Mouse (Mus musculus): ENCODE results near the gene 2010111I01Rik. TPM values are rescaled to one million over a fixed set of nuclear protein-coding genes. Genes with fewer than 3 reads are reported as not detected.
"Not testable (repeated sequence)": the region's sequence is repeated elsewhere in the genome, so short reads cannot be mapped to it uniquely, and the experiment has no call there.

The 2010111I01Rik gene
- total and polyA plus RNA-seq, 2 experiments from 2014 or later, result 16.2 to 30.3 TPM

DNA sequence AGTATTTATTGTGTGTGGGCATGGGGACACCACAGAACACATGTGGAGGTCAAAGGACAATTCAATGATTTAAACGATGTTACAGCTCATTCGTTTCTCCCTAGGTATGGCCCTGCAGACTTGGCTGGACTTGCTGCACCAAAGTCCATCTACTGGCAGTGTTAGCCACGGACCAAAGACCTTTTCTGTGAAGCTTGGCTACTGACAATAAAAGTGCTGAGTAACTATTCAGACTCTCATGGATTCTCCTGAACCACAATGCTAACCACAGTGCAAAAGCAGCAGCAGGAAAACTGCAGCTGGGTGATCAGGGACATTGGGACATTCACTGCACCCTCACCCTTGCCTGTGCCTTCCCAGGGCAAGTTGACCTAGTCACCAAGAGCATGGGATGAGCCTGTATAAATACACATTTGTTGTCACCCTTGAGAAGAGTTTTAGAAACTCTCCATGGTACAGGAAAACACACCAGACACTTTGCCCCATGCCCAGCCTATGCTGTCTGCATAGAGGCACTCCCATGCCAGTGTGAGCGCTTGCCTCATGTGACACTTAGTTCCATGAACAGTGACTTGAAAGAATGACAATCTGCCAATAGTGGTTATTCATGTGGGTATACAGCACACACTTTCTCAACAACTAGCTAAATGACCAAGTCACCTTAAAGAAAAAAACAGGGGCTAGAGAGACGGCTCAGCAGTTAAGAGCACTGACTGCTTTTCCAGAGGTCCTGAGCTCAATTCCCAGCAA is 381.0 kb downstream of the 2010111I01Rik start:
- Histone ChIP-seq H3K4me3 (ENCODE audit: low read depth, low read length) (no peak overlapping the region), H3K9ac (replicated peaks; ENCODE audit: low read length, poor library complexity, severe bottlenecking) (no peak overlapping the region), H3K27me3 (ENCODE audit: insufficient read depth, low read length) (no peaks in the 10 kb centered on the region), H3K27ac (ENCODE audit: low read depth, low read length) (no peak overlapping the region), H3K4me1 (ENCODE audit: insufficient read depth, low read length) (no peaks in the 10 kb centered on the region), H3K4me2 (ENCODE audit: low read depth, low read length, poor library complexity, severe bottlenecking) (no peak overlapping the region), H3K36me3 (ENCODE audit: insufficient read depth, low read length) (no peaks in the 10 kb centered on the region), H3K9me3 (ENCODE audit: low read length) (no peaks in the 10 kb centered on the region)
- no peak for ATAC-seq (ENCODE audit: low FRiP score)
- no peak for DNase-seq (ENCODE audit: low spot score)
- TF ChIP-seq CTCF (IDR thresholded peaks at IDR 0.05), result no peak
- WGBS, result 80% methylated on average over 5 of the region's 5 CpGs

DNA sequence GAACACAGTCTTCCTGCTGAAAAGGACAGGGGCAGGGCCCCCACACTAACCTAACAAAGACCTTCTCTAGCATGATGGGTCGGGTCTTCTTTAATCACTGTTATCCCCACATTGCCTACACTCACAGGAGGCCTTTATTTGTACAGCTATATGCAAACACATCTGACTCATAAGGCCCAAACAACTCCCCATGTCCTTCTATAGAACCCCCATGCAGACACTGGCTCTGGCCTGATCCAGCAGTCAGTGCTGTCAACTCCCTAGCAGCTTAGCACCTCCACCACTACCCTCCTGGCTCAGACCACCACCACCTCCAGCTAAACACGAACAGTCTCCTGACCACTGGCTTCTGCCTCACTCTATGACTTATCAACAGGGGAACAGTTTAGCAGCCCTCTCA is 382.9 kb downstream of the 2010111I01Rik start:
- H3K9me3 ChIP-seq (ENCODE audit: low read length), result no peaks in the 10 kb centered on the region
- no peak for DNase-seq (ENCODE audit: low spot score)
- ATAC-seq (ENCODE audit: low FRiP score), result no peak
- no peak overlapping the region for H3K4me3 ChIP-seq (ENCODE audit: low read depth, low read length)
- H3K27me3 ChIP-seq (ENCODE audit: insufficient read depth, low read length), result no peaks in the 10 kb centered on the region
- H3K36me3 ChIP-seq (ENCODE audit: insufficient read depth, low read length), result no peaks in the 10 kb centered on the region
- TF ChIP-seq CTCF (IDR thresholded peaks at IDR 0.05), result no peak
- no peak overlapping the region for H3K27ac ChIP-seq (ENCODE audit: low read depth, low read length)
- no peak overlapping the region for H3K4me2 ChIP-seq (ENCODE audit: low read depth, low read length, poor library complexity, severe bottlenecking)
- H3K4me1 ChIP-seq (ENCODE audit: insufficient read depth, low read length), result no peaks in the 10 kb centered on the region
- 86% methylated on average over 2 of the region's 2 CpGs for WGBS
- no peak overlapping the region for H3K9ac ChIP-seq (replicated peaks; ENCODE audit: low read length, poor library complexity, severe bottlenecking)

DNA sequence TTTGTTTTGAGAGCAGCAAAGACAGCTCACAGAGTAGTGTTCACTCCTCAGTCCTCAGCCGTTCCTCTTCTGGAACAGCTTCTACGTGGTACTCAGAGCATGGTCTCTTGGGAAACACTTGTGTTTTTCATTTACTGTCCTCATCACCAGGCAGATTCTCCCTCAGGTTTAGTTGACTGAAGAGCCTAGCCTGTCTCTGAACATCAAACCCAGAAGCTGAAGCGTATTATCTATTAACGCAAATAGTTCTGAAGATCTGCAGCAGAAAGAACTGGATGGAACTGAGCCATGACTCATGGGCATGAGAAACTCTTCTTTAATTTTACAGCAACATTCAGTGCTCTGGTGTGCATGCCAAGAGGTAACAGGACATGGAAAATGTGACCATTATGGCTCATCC is 385.4 kb downstream of the 2010111I01Rik start:
- no peak for ATAC-seq (ENCODE audit: low FRiP score)

DNA sequence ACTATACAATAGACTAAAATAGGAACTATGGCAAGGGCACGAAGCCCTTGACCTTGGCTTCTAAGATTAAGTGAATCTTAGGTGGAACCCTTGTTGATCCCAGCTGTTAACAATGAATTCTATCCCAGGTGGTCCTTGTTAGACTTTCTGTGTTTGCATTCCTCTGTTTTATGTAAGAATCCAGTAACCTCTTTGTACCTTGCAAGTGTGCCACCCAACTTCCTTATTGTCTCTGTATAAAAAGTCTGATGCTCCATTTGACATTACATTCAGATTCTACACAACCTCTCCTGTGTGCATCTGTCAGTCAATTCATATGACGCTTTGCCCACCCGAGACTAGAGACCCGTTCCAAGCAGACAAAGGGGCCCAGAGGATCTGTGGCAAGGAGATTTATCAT is 388.6 kb downstream of the 2010111I01Rik start:
- not testable (repeated sequence) for H3K4me3 ChIP-seq (ENCODE audit: low read depth, low read length); H3K9ac ChIP-seq (replicated peaks; ENCODE audit: low read length, poor library complexity, severe bottlenecking); H3K9me3 ChIP-seq (ENCODE audit: low read length); ATAC-seq (ENCODE audit: low FRiP score); H3K4me1 ChIP-seq (ENCODE audit: insufficient read depth, low read length); H3K27me3 ChIP-seq (ENCODE audit: insufficient read depth, low read length); DNase-seq (ENCODE audit: low spot score); H3K4me2 ChIP-seq (ENCODE audit: low read depth, low read length, poor library complexity, severe bottlenecking); H3K27ac ChIP-seq (ENCODE audit: low read depth, low read length); H3K36me3 ChIP-seq (ENCODE audit: insufficient read depth, low read length)
- WGBS, result 91% methylated on average over 4 of the region's 4 CpGs

More for the DNA sequence above, 385.4 kb downstream of the 2010111I01Rik start:
- DNase-seq (ENCODE audit: low spot score), result no peak
- Histone ChIP-seq H3K9me3 (ENCODE audit: low read length) (no peaks in the 10 kb centered on the region), H3K9ac (replicated peaks; ENCODE audit: low read length, poor library complexity, severe bottlenecking) (no peak overlapping the region), H3K27me3 (ENCODE audit: insufficient read depth, low read length) (no peaks in the 10 kb centered on the region), H3K4me1 (ENCODE audit: insufficient read depth, low read length) (no peaks in the 10 kb centered on the region), H3K4me3 (ENCODE audit: low read depth, low read length) (no peak overlapping the region), H3K27ac (ENCODE audit: low read depth, low read length) (no peak overlapping the region), H3K4me2 (ENCODE audit: low read depth, low read length, poor library complexity, severe bottlenecking) (no peak overlapping the region), H3K36me3 (ENCODE audit: insufficient read depth, low read length) (no peaks in the 10 kb centered on the region)
- 88% methylated on average over 4 of the region's 4 CpGs for WGBS
- no peak for TF ChIP-seq CTCF (IDR thresholded peaks at IDR 0.05)

DNA sequence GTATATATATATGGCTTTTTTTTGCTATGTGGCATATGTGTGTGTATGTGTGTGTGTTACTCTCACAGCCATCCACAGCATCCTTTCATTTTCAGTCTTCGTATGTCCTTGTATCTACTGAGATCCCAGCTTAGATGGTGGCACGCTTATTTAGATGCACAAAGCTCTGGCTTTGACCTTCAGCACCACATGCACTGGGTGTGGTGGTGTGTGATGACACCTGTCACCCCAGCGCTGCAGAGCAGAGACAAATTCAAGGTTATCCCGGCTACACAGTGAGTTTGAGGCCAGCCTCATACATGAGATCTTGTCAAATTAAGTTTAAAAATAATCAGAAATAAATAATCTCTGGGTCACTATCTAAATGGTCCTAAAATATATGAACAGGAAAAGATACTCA is 391.4 kb downstream of the 2010111I01Rik start:
- DNase-seq (ENCODE audit: low spot score) (no peak), ATAC-seq (ENCODE audit: low FRiP score) (no peak)
- Histone ChIP-seq H3K4me1 (ENCODE audit: insufficient read depth, low read length) (no peaks in the 10 kb centered on the region), H3K9ac (replicated peaks; ENCODE audit: low read length, poor library complexity, severe bottlenecking) (no peak overlapping the region), H3K4me3 (ENCODE audit: low read depth, low read length) (no peak overlapping the region), H3K9me3 (ENCODE audit: low read length) (no peaks in the 10 kb centered on the region), H3K36me3 (ENCODE audit: insufficient read depth, low read length) (no peaks in the 10 kb centered on the region), H3K4me2 (ENCODE audit: low read depth, low read length, poor library complexity, severe bottlenecking) (no peak overlapping the region), H3K27me3 (ENCODE audit: insufficient read depth, low read length) (no peaks in the 10 kb centered on the region), H3K27ac (ENCODE audit: low read depth, low read length) (no peak overlapping the region)
- WGBS, result 98% methylated on average over 4 of the region's 4 CpGs
- no peak for TF ChIP-seq CTCF (IDR thresholded peaks at IDR 0.05)

DNA sequence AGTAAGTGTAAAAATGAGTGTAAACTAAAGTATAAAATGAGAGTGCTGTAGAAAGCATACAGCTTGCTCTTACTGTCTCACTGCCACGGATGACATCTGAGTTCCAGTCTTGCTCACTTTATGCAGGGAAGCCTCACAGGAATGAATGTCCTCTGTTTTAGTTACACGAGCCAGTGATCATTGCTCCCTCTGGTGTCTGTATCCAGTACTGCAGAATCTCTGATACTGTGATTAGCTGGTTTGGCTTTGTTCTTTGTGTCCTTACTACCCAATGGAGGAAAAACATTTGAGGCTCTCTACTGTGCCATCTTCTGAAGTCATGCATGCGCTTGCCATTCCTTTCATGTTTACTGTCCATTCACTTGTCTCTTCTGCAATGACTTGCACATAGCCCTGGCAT is 391.9 kb downstream of the 2010111I01Rik start:
- Histone ChIP-seq H3K9ac (replicated peaks; ENCODE audit: low read length, poor library complexity, severe bottlenecking) (no peak overlapping the region), H3K27me3 (ENCODE audit: insufficient read depth, low read length) (no peaks in the 10 kb centered on the region), H3K36me3 (ENCODE audit: insufficient read depth, low read length) (no peaks in the 10 kb centered on the region), H3K27ac (ENCODE audit: low read depth, low read length) (no peak overlapping the region), H3K4me2 (ENCODE audit: low read depth, low read length, poor library complexity, severe bottlenecking) (no peak overlapping the region), H3K4me1 (ENCODE audit: insufficient read depth, low read length) (no peaks in the 10 kb centered on the region), H3K4me3 (ENCODE audit: low read depth, low read length) (no peak overlapping the region), H3K9me3 (ENCODE audit: low read length) (no peaks in the 10 kb centered on the region)
- ATAC-seq (ENCODE audit: low FRiP score) (0 out of 2 replicates have a peak, but pooled peaks have one; percentile 41), DNase-seq (ENCODE audit: low spot score) (peak; percentile 72)
- WGBS, result 34% methylated on average over 3 of the region's 3 CpGs
- peak; percentile 86 for TF ChIP-seq CTCF (IDR thresholded peaks at IDR 0.05)

Data from midbrain, postnatal 0 days (tissue).